Mouse (Mus musculus) cerebellum, adult 9-10 months (tissue): Measurements from ENCODE around the gene Serac1.
"Not testable (repeated sequence)": the region's sequence is repeated elsewhere in the genome, so short reads cannot be mapped to it uniquely, and the experiment has no call there.

ENCODE experiments used
- DNase-seq: peaks from one replicate; pipeline ENCODE4 v3.0.0; 2022

Gene Serac1

GRCm38 (mm10) chr17:6063532-6063931 is 16.0 kb downstream of the Serac1 start:
- no peak for DNase-seq

DNA sequence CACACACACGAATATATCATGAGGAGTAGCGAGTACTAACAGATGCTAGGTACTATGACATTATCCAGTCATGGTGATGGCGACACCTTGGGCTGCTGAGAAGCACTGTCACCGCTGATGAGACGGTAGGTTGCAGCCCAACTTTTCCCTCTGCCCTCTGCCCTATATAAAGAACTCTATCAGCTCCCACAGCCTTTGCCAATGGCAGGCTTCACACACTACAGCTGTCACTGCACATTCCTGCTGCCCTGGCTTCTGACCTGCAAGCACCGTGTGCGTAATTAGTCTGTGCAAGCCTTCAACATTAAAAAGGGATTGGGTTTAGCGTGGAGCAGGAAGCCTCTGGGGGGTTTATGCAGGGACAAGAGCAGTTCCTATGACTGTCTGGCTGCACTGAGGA is 16.7 kb downstream of the Serac1 start:
- no peak for DNase-seq

DNA sequence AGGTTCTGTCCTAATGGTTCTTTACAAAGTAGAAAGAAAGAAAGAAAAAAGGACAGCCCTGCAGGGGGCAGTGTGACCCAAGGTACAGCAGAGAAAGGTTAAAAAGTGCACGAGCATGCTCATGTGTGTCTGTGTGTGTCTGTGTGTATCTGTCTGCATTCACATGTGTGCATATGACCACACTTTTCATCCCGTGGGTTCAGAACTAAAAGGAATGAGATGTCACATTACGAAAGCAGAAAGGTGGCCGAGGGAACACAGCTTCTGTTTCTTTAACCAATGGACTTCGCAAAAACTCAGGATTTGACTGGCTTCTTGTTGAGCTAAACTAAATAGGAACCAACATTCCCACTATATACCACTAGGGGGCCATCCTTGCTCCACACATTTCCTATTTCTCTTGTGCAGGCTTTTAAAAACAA is 24.6 kb downstream of the Serac1 start:
- peak; percentile 67 for DNase-seq

DNA sequence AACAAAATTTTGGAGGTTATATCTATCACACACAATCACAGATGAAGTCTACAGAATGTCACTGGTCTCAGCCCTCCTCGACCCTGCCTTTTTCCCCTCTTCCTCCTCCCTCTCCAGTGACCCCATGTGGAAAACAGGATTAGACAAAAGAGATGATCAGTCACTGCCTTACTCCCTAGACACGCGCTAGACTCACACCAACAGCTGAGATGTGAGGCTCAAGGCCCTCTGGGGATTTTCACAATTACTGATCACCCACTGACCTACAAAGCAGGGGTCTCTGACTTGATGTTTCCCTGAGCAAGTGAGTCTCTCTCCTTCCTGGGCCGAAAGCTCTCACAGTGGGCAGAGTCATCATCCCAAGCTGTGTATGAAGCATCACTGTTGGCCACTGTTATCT is 26.7 kb downstream of the Serac1 start:
- DNase-seq = no peak

- no peak for DNase-seq
Measured at GRCm38 (mm10) chr17:6037507-6037906, 42.0 kb downstream of the Serac1 start.

DNA sequence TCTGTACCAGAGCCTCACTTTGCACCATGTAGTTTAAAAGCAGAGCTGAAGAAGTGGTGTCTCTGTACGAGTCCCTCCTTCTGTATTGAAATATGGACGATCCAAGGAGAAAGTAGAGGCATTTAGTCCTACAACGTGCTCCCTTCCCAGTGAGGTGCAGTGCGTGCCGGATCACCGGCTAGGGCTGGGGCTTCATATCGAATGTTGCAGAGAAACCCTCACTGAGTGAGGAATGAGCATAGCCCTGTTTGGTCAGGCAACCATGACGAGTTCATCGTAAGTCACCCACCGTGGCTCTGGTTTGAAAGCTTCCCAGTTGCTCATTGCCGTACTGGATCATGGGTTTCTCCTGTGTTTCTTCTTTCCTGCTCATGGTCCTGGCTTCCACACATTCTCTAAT is 42.7 kb downstream of the Serac1 start:
- DNase-seq = no peak

GRCm38 (mm10) chr17:6036458-6036857 is 43.1 kb downstream of the Serac1 start:
- DNase-seq = no peak

DNA sequence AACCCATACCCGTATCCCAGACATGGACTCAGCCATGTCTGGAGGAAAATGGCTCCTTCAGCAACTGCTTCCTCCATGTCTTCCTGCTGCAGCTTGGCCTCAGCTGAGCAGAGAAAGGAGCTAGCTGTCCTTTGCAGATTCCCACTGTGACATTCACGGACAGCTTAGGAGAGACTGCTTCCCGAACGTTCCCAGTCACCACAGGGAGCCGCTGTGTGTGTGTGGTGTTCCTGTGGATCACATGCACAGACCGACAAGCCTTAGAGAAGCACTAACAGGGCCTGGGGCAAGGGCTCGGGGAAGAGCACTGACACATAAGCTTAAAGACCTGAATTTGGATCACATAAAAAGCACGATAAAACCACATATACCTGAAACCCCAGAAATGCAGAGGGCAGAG is 43.9 kb downstream of the Serac1 start:
- DNase-seq = no peak

DNA sequence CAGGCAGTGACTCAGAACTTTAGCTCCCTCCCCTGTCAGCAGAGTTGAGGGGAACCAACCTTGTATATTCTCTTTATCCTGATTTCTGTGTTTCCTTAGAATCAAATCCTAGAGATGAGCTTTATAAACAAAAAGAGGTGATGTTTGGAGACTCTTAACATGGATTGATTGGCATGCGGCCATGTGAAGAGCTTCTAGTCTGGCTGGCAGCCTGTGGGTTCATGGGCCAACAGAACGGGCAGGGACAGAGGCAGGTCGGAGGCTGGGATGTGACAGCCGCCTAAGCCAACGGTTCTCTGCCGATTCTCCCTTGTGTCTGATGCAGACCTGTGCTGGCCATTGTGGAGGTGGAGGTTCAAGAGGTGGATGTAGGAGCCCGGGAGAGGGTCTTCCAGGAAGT is 53.7 kb downstream of the Serac1 start:
- no peak for DNase-seq

- not testable (repeated sequence) for DNase-seq
Measured at GRCm38 (mm10) chr17:6021374-6021789, 58.2 kb downstream of the Serac1 start.

- no peak for DNase-seq
Measured at GRCm38 (mm10) chr17:6020636-6021035, 58.9 kb downstream of the Serac1 start.

DNA sequence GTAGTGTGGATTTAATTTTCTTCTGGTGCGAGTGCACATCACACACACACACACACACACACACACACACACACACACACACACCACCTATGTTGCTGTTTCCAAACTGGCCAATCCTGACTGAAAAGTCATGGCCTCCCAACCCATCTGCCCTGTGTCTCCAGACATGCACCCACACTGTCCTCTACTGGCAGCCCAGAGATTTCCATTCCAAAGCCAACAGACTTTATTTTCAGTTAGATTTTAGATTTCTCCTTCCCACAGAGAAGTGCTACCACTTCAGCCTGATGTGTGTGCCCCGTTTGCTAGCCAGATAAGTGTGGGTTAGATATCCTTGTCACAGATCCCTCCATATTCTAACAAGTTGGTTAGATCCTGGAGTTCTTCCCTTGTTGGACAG is 59.8 kb downstream of the Serac1 start:
- DNase-seq = peak; percentile 75

DNA sequence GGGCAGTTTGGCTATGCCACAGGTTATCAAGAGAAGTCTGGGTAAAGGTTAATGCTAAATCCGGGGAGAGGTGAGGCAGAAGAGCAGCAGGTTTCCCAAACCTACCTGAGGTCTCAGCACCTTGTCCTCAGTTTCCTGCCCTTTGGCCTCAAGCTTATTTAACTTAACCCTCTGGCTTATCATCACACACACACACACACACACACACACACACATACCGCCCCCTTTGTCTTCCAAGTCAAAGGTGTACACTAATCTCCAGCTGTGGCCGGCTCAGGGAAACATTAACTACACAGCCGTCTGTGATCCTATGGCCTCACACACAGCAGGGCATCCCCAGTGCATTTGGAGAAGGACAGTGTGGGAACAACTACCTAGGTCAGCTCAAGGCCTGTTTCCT is 61.2 kb downstream of the Serac1 start:
- no peak for DNase-seq

- no peak for DNase-seq
Measured at GRCm38 (mm10) chr17:6017268-6017667, 62.3 kb downstream of the Serac1 start.

- no peak for DNase-seq
Measured at GRCm38 (mm10) chr17:6016213-6016780, 63.2 kb downstream of the Serac1 start.

DNA sequence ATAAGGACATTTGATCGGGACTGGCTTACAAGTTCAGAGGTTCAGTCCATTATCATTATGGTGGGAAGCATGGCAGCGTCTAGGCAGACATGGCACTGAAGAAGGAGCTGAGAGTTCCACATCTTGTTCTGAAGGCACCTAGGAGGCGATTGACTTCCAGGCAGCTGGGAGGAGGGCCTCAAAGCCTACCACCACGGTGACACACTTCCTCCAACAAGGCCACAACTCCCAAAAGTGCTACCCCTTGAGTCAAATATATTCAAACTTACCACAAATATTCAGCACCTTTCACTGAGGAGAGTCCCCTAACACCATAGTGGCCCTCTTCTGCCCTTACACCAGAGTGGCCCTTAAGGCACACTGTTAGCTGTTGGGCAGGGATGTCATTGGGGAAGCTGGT is 64.6 kb downstream of the Serac1 start:
- DNase-seq = no peak

GRCm38 (mm10) chr17:6013079-6013478 is 66.5 kb downstream of the Serac1 start:
- no peak for DNase-seq

DNA sequence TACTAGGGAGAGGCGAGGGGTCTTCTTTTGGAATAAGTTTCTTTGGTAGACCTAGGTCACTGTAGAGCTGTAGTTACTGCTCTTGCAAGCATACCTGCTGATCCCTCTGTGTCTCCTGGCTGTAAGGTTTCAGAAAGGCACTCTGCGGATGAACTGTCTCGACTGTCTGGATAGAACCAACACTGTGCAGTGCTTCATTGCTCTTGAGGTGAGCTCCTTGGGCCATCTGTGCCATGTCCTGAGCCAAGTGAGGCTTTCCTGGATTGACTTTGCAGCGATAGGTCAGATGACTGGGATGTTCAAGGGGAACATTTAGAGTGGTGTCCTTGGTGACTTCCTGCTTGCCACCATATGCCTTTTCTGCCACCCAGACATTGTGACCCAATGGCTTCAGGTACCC is 69.9 kb downstream of the Serac1 start:
- DNase-seq = no peak

GRCm38 (mm10) chr17:6008590-6008989 is 71.0 kb downstream of the Serac1 start:
- DNase-seq = no peak

- no peak for DNase-seq
Measured at GRCm38 (mm10) chr17:6007902-6008301, 71.6 kb downstream of the Serac1 start.

DNA sequence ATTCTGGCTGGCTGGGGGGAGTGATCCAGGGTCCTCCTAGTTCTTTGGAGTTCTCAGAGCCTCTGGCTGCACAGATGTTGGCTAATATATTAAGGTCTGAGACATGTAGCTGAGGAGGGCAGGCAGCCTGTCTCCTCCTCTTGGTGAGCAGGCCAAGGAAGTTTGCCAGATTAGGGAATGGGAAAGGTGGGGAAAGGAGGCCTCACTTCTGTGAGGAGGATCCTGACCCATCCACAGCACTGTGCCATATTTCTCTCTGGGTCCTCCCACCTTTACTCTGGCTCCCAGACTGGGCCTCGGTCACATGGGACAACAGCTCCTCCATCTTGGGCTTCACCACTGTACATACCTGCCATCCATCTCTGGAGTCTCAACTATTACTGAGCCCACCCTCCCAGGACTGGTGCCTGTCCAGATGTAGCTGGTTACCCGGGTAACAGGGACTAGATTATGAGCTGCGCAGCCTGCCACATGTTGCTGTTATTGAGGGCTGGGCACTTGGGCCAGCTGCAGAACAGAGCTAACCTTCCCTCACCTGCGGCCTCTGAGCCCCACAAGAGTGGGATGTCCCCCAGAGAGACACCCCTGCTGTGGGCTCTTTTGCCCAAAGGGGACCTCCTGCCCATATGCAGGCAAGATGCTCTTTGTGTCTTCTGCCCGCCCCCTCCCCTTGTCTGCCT is 72.3 kb downstream of the Serac1 start:
- no peak for DNase-seq

- DNase-seq = no peak
Measured at GRCm38 (mm10) chr17:6005638-6006471, 73.7 kb downstream of the Serac1 start.

DNA sequence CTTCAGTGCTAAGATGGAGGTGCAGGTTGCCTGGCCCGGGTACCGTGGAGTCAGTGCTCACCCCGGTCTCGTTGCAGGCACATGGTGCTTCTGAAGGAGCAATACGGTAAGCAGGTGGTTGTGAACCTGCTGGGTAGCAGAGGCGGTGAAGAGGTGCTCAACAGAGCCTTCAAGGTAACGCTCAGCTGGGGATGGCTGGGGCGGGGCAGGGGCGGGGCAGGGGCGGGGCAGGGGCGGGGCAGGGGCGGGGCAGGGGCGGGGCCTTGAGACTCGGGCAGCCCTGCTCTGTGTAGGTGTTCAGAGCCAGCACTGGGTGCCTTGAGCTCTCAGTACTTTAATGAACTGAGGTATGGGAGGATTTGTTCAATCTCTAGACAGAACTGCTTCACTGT is 74.3 kb downstream of the Serac1 start:
- DNase-seq = no peak

DNA sequence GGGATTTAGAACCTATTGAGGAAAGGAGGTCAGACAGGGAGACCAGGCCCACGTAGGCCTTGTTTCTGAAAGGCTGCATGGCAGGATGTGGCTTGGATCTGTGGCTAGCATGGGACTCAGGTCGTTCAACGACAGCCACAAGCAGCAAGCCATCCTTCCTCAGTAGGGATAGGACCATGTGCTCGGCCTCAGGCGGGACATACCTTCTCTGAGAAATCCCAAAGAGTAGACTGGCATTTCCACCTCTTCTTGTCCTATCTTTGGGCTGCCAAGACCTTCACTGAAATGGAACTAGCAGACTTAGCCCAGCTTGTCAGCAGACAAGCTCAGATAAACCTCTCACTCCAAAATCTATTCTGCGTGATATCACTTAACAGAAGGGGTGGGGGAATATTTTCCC is 75.9 kb downstream of the Serac1 start:
- no peak for DNase-seq
